Mouse (Mus musculus) midbrain, embryonic 12.5 days (tissue): ENCODE measurements around the gene Trarg1. TPM values are rescaled to one million over a fixed set of nuclear protein-coding genes. Genes with fewer than 3 reads are reported as not detected.

Experiments used
- ATAC-seq: fragments of 200-750 bp; cut with Nextera tagmentation; 2 replicates; pipeline ENCODE4 v1.8.0; 2017; ENCODE audit warnings: low read depth, moderate TSS enrichment, moderate library complexity; ENCODE audit not compliant: low FRiP score
- H3K27ac ChIP-seq: fragments of 300-500 bp; sonication (generic); replicated peaks from 2 replicates; pipeline ENCODE4 v1.5.1; 2016; ENCODE audit warnings: mild to moderate bottlenecking
- H3K27me3 ChIP-seq: fragments of 300-500 bp; sonication (generic); 2 replicates; pipeline ENCODE4 v1.6.1; 2016; ENCODE audit warnings: mild to moderate bottlenecking
- H3K36me3 ChIP-seq: fragments of 300-500 bp; sonication (generic); 2 replicates; pipeline ENCODE4 v1.6.1; 2016
- H3K4me1 ChIP-seq: fragments of 300-500 bp; sonication (generic); 2 replicates; pipeline ENCODE4 v1.6.1; 2016
- H3K4me2 ChIP-seq: fragments of 300-500 bp; sonication (generic); replicated peaks from 2 replicates; pipeline ENCODE4 v1.6.1; 2016; ENCODE audit warnings: mild to moderate bottlenecking, moderate library complexity
- H3K4me3 ChIP-seq: fragments of 300-500 bp; sonication (generic); 2 replicates; pipeline ENCODE4 v1.5.1; 2016; ENCODE audit warnings: mild to moderate bottlenecking
- H3K9ac ChIP-seq: fragments of 300-500 bp; sonication (generic); replicated peaks from 2 replicates; pipeline ENCODE4 v1.6.1; 2016; ENCODE audit warnings: mild to moderate bottlenecking, moderate library complexity
- H3K9me3 ChIP-seq: fragments of 300-500 bp; sonication (generic); 2 replicates; pipeline ENCODE4 v1.6.1; 2016; ENCODE audit warnings: mild to moderate bottlenecking
- WGBS: fragments of 180-500 bp; shearing (Covaris S2); methylation state at CpG from one replicate; pipeline ENCODE4 v1.1.7; 2016; 5-methylcytosine and 5-hydroxymethylcytosine counted together
- polyA plus RNA-seq: library from polyadenylated mRNA; unstranded; fragments of >200 nt; fragmentation: Nextera tagmentation; extraction: Ambion mirVana; gene quantifications from 2 replicates; pipeline ENCODE4 v1.2.1, GENCODE M21; 2016

Gene Trarg1
- polyA plus RNA-seq, 1 experiment from 2014 or later: not detected

GRCm38 (mm10) chr11:76685604-76686003, 6.0 kb downstream of the Trarg1 start:
- peaks cover under 1% of the 10 kb centered on the region; the same call in 1 of the 2 replicates for H3K27me3 ChIP-seq

GRCm38 (mm10) chr11:76692096-76692495, 12.5 kb downstream of the Trarg1 start:
- no peak for ATAC-seq
- 84% methylated on average over 3 of the region's 3 CpGs for WGBS

More at GRCm38 (mm10) chr11:76685604-76686003, 6.0 kb downstream of the Trarg1 start:
- Histone ChIP-seq H3K27ac (no peak overlapping the region), H3K9me3 (no peaks in the 10 kb centered on the region), H3K9ac (no peak overlapping the region), H3K4me2 (no peak overlapping the region), H3K36me3 (no peaks in the 10 kb centered on the region), H3K4me1 (no peaks in the 10 kb centered on the region), H3K4me3 (no peak overlapping the region)
- 98% methylated on average over 2 of the region's 2 CpGs for WGBS
- ATAC-seq: no peak

GRCm38 (mm10) chr11:76695810-76696209, 16.2 kb downstream of the Trarg1 start:
- no peak overlapping the region for H3K9ac ChIP-seq
- H3K4me2 ChIP-seq: no peak overlapping the region
- no peaks in the 10 kb centered on the region for H3K9me3 ChIP-seq
- H3K4me1 ChIP-seq: no peaks in the 10 kb centered on the region
- no peak overlapping the region for H3K4me3 ChIP-seq
- no peaks in the 10 kb centered on the region for H3K36me3 ChIP-seq
- ATAC-seq: no peak
- 72% methylated on average over 6 of the region's 6 CpGs for WGBS
- no peak overlapping the region for H3K27ac ChIP-seq
- no peaks in the 10 kb centered on the region for H3K27me3 ChIP-seq

More at GRCm38 (mm10) chr11:76692096-76692495, 12.5 kb downstream of the Trarg1 start:
- Histone ChIP-seq H3K4me3 (no peak overlapping the region), H3K27ac (no peak overlapping the region), H3K4me1 (no peaks in the 10 kb centered on the region), H3K36me3 (no peaks in the 10 kb centered on the region), H3K27me3 (no peaks in the 10 kb centered on the region), H3K9ac (no peak overlapping the region), H3K4me2 (no peak overlapping the region), H3K9me3 (no peaks in the 10 kb centered on the region)

GRCm38 (mm10) chr11:76699626-76700025, 20.0 kb downstream of the Trarg1 start:
- Histone ChIP-seq H3K4me1 (no peaks in the 10 kb centered on the region), H3K27me3 (no peaks in the 10 kb centered on the region), H3K27ac (no peak overlapping the region), H3K4me3 (no peak overlapping the region), H3K9me3 (no peaks in the 10 kb centered on the region), H3K9ac (no peak overlapping the region), H3K36me3 (no peaks in the 10 kb centered on the region), H3K4me2 (no peak overlapping the region)
- 63% methylated on average over 7 of the region's 9 CpGs for WGBS
- ATAC-seq: no peak

- H3K9me3 ChIP-seq: peaks cover 9% of the 10 kb centered on the region
- H3K27ac ChIP-seq: no peak overlapping the region
- no peak overlapping the region for H3K4me2 ChIP-seq
- 87% methylated on average over 3 of the region's 3 CpGs for WGBS
- no peaks in the 10 kb centered on the region for H3K27me3 ChIP-seq
- no peak overlapping the region for H3K4me3 ChIP-seq
- H3K36me3 ChIP-seq: no peaks in the 10 kb centered on the region
- no peak for ATAC-seq
- no peak overlapping the region for H3K9ac ChIP-seq
- peaks cover 13% of the 10 kb centered on the region for H3K4me1 ChIP-seq
Measured at GRCm38 (mm10) chr11:76707656-76708055, 28.0 kb downstream of the Trarg1 start.

- 94% methylated on average over 1 of the region's 1 CpGs for WGBS
- ATAC-seq: no peak
Measured at GRCm38 (mm10) chr11:76708066-76708465, 28.5 kb downstream of the Trarg1 start.

GRCm38 (mm10) chr11:76708881-76709280, 29.3 kb downstream of the Trarg1 start:
- no peak overlapping the region for H3K27ac ChIP-seq
- H3K36me3 ChIP-seq: no peaks in the 10 kb centered on the region
- H3K4me3 ChIP-seq: no peak overlapping the region
- ATAC-seq: no peak
- peaks cover 9% of the 10 kb centered on the region for H3K9me3 ChIP-seq
- peaks cover 13% of the 10 kb centered on the region for H3K4me1 ChIP-seq
- no peaks in the 10 kb centered on the region for H3K27me3 ChIP-seq
- no peak overlapping the region for H3K4me2 ChIP-seq
- 27% methylated on average over 1 of the region's 1 CpGs for WGBS
- no peak overlapping the region for H3K9ac ChIP-seq

More at GRCm38 (mm10) chr11:76708066-76708465, 28.5 kb downstream of the Trarg1 start:
- no peak overlapping the region for H3K9ac ChIP-seq
- no peak overlapping the region for H3K4me3 ChIP-seq
- no peaks in the 10 kb centered on the region for H3K36me3 ChIP-seq
- H3K27me3 ChIP-seq: no peaks in the 10 kb centered on the region
- no peak overlapping the region for H3K27ac ChIP-seq
- H3K9me3 ChIP-seq: peaks cover 9% of the 10 kb centered on the region
- H3K4me1 ChIP-seq: peaks cover 13% of the 10 kb centered on the region
- H3K4me2 ChIP-seq: no peak overlapping the region

GRCm38 (mm10) chr11:76709625-76710452, 30.2 kb downstream of the Trarg1 start:
- H3K9ac ChIP-seq: no peak overlapping the region; the same call in 1 of the 2 replicates
- peak overlapping the region; percentile 17 for H3K4me2 ChIP-seq
- 37% methylated on average over 10 of the region's 17 CpGs for WGBS
- H3K27me3 ChIP-seq: no peaks in the 10 kb centered on the region
- H3K4me3 ChIP-seq: no peak overlapping the region
- no peak for ATAC-seq
- no peaks in the 10 kb centered on the region for H3K36me3 ChIP-seq
- peaks cover 9% of the 10 kb centered on the region for H3K9me3 ChIP-seq
- peaks cover 13% of the 10 kb centered on the region for H3K4me1 ChIP-seq
- no peak overlapping the region for H3K27ac ChIP-seq

- H3K4me2 ChIP-seq: no peak overlapping the region
- WGBS: 78% methylated on average over 4 of the region's 4 CpGs
- H3K36me3 ChIP-seq: no peaks in the 10 kb centered on the region
- H3K27ac ChIP-seq: no peak overlapping the region
- no peaks in the 10 kb centered on the region for H3K4me1 ChIP-seq
- ATAC-seq: no peak
- H3K9ac ChIP-seq: no peak overlapping the region
- no peak overlapping the region for H3K4me3 ChIP-seq
- H3K27me3 ChIP-seq: no peaks in the 10 kb centered on the region
- H3K9me3 ChIP-seq: no peaks in the 10 kb centered on the region
Measured at GRCm38 (mm10) chr11:76717000-76717399, 37.4 kb downstream of the Trarg1 start.

- ATAC-seq: no peak
- Histone ChIP-seq H3K9me3 (no peaks in the 10 kb centered on the region), H3K9ac (no peak overlapping the region), H3K4me2 (no peak overlapping the region), H3K36me3 (peaks cover 12% of the 10 kb centered on the region; the same call in 1 of the 2 replicates), H3K4me1 (no peaks in the 10 kb centered on the region), H3K4me3 (no peak overlapping the region), H3K27me3 (no peaks in the 10 kb centered on the region), H3K27ac (no peak overlapping the region)
- WGBS: 88% methylated on average over 8 of the region's 8 CpGs
Measured at GRCm38 (mm10) chr11:76723911-76724310, 44.3 kb downstream of the Trarg1 start.

- Histone ChIP-seq H3K9ac (no peak overlapping the region), H3K4me2 (no peak overlapping the region), H3K27ac (no peak overlapping the region), H3K9me3 (no peaks in the 10 kb centered on the region), H3K36me3 (peaks cover 45% of the 10 kb centered on the region), H3K27me3 (no peaks in the 10 kb centered on the region), H3K4me1 (no peaks in the 10 kb centered on the region), H3K4me3 (no peak overlapping the region)
- 74% methylated on average over 11 of the region's 11 CpGs for WGBS
- ATAC-seq: no peak
Measured at GRCm38 (mm10) chr11:76728093-76728492, 48.5 kb downstream of the Trarg1 start.

GRCm38 (mm10) chr11:76730650-76731049, 51.0 kb downstream of the Trarg1 start:
- Histone ChIP-seq H3K27ac (no peak overlapping the region), H3K36me3 (peaks cover 67% of the 10 kb centered on the region), H3K9me3 (no peaks in the 10 kb centered on the region), H3K9ac (no peak overlapping the region), H3K4me2 (no peak overlapping the region), H3K27me3 (no peaks in the 10 kb centered on the region), H3K4me3 (no peak overlapping the region), H3K4me1 (no peaks in the 10 kb centered on the region)
- 89% methylated on average over 3 of the region's 3 CpGs for WGBS
- no peak for ATAC-seq
